Mouse (Mus musculus) ovary, postnatal 10 days (tissue): ENCODE measurements around the gene As3mt.

ENCODE experiments used
- DNase-seq: peaks from one replicate; pipeline ENCODE4 v3.0.0; 2022; ENCODE audit warnings: low spot score

Gene As3mt

GRCm38 (mm10) chr19:46784502-46784901, 77.2 kb downstream of the As3mt start:
- DNase-seq = no peak

GRCm38 (mm10) chr19:46785633-46786032, 78.4 kb downstream of the As3mt start:
- no peak for DNase-seq

- no peak for DNase-seq
Measured at GRCm38 (mm10) chr19:46789782-46790181, 82.5 kb downstream of the As3mt start.
